8 mouse cellular contexts compared by ENCODE assay signal in the genomic region with DNA sequence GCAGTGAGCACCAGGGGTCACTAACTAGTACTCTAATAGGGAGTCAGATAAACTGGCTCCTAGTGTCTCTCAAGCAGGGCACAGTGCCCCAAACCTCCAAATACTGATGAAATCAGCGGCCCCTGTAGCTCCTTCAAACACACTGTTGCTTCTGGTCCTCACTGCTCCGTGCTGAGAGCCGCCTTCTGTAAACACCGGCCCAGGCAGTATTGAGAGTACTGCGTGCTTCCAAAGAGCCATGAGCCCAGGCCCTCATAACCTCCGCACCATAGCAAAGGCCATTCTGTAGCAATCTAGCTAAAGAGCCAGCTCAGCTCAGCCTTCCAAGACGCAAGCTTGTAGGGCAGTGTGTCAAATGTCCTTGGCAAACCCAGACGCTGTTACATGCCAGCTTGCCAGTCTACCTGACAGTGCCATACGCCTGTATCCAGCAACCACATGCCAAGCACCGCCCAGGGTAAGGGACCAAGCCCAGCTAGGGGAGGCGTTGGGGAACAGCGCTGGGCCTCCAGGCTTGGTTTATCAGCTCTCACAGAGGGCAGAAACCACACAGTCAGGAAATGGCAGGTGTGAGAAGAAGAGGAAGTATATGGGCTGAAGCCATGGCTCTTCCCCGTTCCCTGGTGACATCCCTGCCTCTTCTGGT. TPM values are rescaled to one million over a fixed set of nuclear protein-coding genes. Genes with fewer than 3 reads are reported as not detected.
DNase-seq lines count a peak whose midpoint lies in the region; ATAC-seq and TF ChIP-seq lines count a peak whose summit lies in the region.

No protein-coding gene starts in this region.

- TF ChIP-seq CTCF in small intestine, adult 2 months (IDR thresholded peaks at IDR 0.05; ENCODE audit: extremely low read depth, insufficient read length, insufficient replicate concordance, low read depth, low read length), result no peak
- TF ChIP-seq CTCF in layer of hippocampus, adult 2 months (conservative IDR thresholded peaks at IDR 0.05), result no peak

- DNase-seq in layer of hippocampus, postnatal 10 days (ENCODE audit: low spot score in 2 of 2), result peak; percentile 55 to 57
- no peak for DNase-seq in layer of hippocampus, adult 9-11 months
- DNase-seq in adrenal gland, postnatal 25 days, result peak; percentile 62
- DNase-seq in kidney, adult 9 months, result peak; percentile 78
- no peak for DNase-seq in layer of hippocampus, postnatal 36 days
- no peak for DNase-seq in layer of hippocampus, adult 2 months (ENCODE audit: low spot score in 2 of 2)

- H3K4me2 ChIP-seq in forebrain, embryonic 16.5 days (ENCODE audit: low read length), result no peak overlapping the region

- no peak for TF ChIP-seq POLR2A in small intestine, adult 2 months (IDR thresholded peaks at IDR 0.05; ENCODE audit: low read depth, low read length)

- peaks cover 42% of the 10 kb centered on the region for H3K4me1 ChIP-seq in forebrain, embryonic 16.5 days (replicated peaks; ENCODE audit: control insufficient read depth, insufficient read depth, low read length)
- peaks cover 30% of the 10 kb centered on the region for H3K4me1 ChIP-seq in small intestine, adult 2 months (ENCODE audit: control insufficient read depth, insufficient read depth, insufficient read length, low read length)

- H3K4me3 ChIP-seq in forebrain, embryonic 16.5 days (replicated peaks; ENCODE audit: low read length), result no peak overlapping the region
- H3K4me3 ChIP-seq in small intestine, adult 2 months (ENCODE audit: low read depth, low read length), result no peak overlapping the region
- H3K4me3 ChIP-seq in layer of hippocampus, adult 2 months, result no peak overlapping the region

- H3K9ac ChIP-seq in forebrain, embryonic 16.5 days (replicated peaks; ENCODE audit: low read depth, low read length), result 0 out of 2 replicates have a peak overlapping the region, but pooled peaks have one; percentile 9

- H3K27ac ChIP-seq in forebrain, embryonic 16.5 days (ENCODE audit: low read length), result peak overlapping the region; percentile 18; the same call in 1 of the 2 replicates
- H3K27ac ChIP-seq in small intestine, adult 2 months (ENCODE audit: insufficient read depth, low read depth, low read length), result 0 out of 2 replicates have a peak overlapping the region, but pooled peaks have one; percentile 1
- no peak overlapping the region for H3K27ac ChIP-seq in layer of hippocampus, adult 2 months

- ATAC-seq in forebrain, embryonic 16.5 days, result peak; percentile 53

- H3K9me3 ChIP-seq in forebrain, embryonic 16.5 days (ENCODE audit: control insufficient read depth, low read length), result no peaks in the 10 kb centered on the region

- H3K27me3 ChIP-seq in forebrain, embryonic 16.5 days (replicated peaks; ENCODE audit: control insufficient read depth, insufficient read depth, low read length), result no peaks in the 10 kb centered on the region
- H3K27me3 ChIP-seq in small intestine, adult 2 months (ENCODE audit: control insufficient read depth, insufficient read depth, low read length), result no peaks in the 10 kb centered on the region

- WGBS in forebrain, embryonic 16.5 days, result 59% methylated on average over 13 of the region's 13 CpGs
- 20% methylated on average over 13 of the region's 13 CpGs for WGBS in small intestine, adult 2 months

- no peaks in the 10 kb centered on the region for H3K36me3 ChIP-seq in forebrain, embryonic 16.5 days (ENCODE audit: control insufficient read depth, insufficient read depth)
- H3K36me3 ChIP-seq in small intestine, adult 2 months (ENCODE audit: control insufficient read depth, insufficient read depth, low read length), result no peaks in the 10 kb centered on the region

RNA-seq across cellular contexts. Expression of a gene that starts 24.6 kb away (rescaled TPM):
- 10 to 100 TPM; 31.2 to 34.2 TPM for total RNA-seq in layer of hippocampus, postnatal 10 days (2021)
- total RNA-seq in adrenal gland, postnatal 25 days (2021), result 39.0 and 44.0 TPM in 2 replicates
- polyA plus RNA-seq in forebrain, embryonic 16.5 days (2015; fragmentation: Nextera tagmentation; extraction: Ambion mirVana), result 99.8 and 108 TPM in 2 replicates
- polyA plus RNA-seq in small intestine, adult 2 months (2012; rRNA removed), result 9.0 and 16.2 TPM in 2 replicates
- total RNA-seq in layer of hippocampus, postnatal 36 days (2021), result 10 to 100 TPM; 30.5 to 32.9 TPM
- 10 to 100 TPM; 25.2 to 31.0 TPM for total RNA-seq in layer of hippocampus, adult 2 months (2021)

RNA-seq across cellular contexts. Expression of a gene that starts 41.3 kb away (rescaled TPM):
- total RNA-seq in layer of hippocampus, postnatal 10 days (2021), result 1 to 10 TPM; 2.3 to 3.0 TPM
- 4.2 and 4.4 TPM in 2 replicates for total RNA-seq in adrenal gland, postnatal 25 days (2021)
- polyA plus RNA-seq in forebrain, embryonic 16.5 days (2015; fragmentation: Nextera tagmentation; extraction: Ambion mirVana), result 3.1 and 3.4 TPM in 2 replicates
- 0.61 and 0.98 TPM in 2 replicates for polyA plus RNA-seq in small intestine, adult 2 months (2012; rRNA removed)
- total RNA-seq in layer of hippocampus, postnatal 36 days (2021), result 1 to 10 TPM; 1.3 to 1.6 TPM
- 1 to 10 TPM; 1.4 to 2.1 TPM for total RNA-seq in layer of hippocampus, adult 2 months (2021)

Comparison
In these comparisons a context has a peak if more than half of its experiments do, and no peak if none do; other contexts are left out.
1. DNase-seq: peak in layer of hippocampus, postnatal 10 days (2 of 2), adrenal gland, postnatal 25 days (single experiment) and kidney, adult 9 months (single experiment); none in layer of hippocampus, adult 9-11 months (single experiment), layer of hippocampus, postnatal 36 days (0 of 2) and layer of hippocampus, adult 2 months (0 of 2).